Mouse (Mus musculus): ENCODE measurements at regions not wholly inside any gene's neighbourhood (a gene's known extent, or its start where the extent isn't known, plus 50 kb on each side); places are given as distances from the start of the nearest gene placed in this dataset.

GRCm38 (mm10) chr5:144642766-144643165 is 97.1 kb downstream of the Nptx2 start:
- TF ChIP-seq CTCF (conservative IDR thresholded peaks at IDR 0.05; ENCODE audit: low read length) (no peak), NANOG (IDR thresholded peaks at IDR 0.05; ENCODE audit: borderline replicate concordance, low read length) (no peak), POU5F1 (IDR thresholded peaks at IDR 0.05; ENCODE audit: borderline replicate concordance, low read length) (no peak)

Data from E14TG2a.4 (cell line).